Comparison of ENCODE assay signal across 16 mouse cellular contexts in genomic region chr2:19455857-19456482, GRCm38 (mm10). TPM values are rescaled to one million over a fixed set of nuclear protein-coding genes. Genes with fewer than 3 reads are reported as not detected.
DNase-seq lines count a peak whose midpoint lies in the region; ATAC-seq lines count a peak whose summit lies in the region.
"Had no signal": no experiment of that assay in that cellular context is flagged by ENCODE, and none has a peak within 500 bp of the region (broad histone marks: within the 10 kb centered on the region; RNA-seq: fewer than 3 reads in every experiment).

No protein-coding gene starts in this region.

- peaks cover 13% of the 10 kb centered on the region; the same call in 1 of the 2 replicates for H3K4me1 ChIP-seq in hindbrain, embryonic 15.5 days (replicated peaks)
- H3K4me1 ChIP-seq in hindbrain, embryonic 12.5 days = peaks cover 7% of the 10 kb centered on the region
- no peaks in the 10 kb centered on the region for H3K4me1 ChIP-seq in midbrain, embryonic 14.5 days (ENCODE audit: control insufficient read depth, insufficient read depth, low read length)
- 0 out of 2 replicates have a peak, but pooled peaks cover 7% of the 10 kb centered on the region for H3K4me1 ChIP-seq in midbrain, embryonic 15.5 days
- H3K4me1 ChIP-seq in forebrain, embryonic 13.5 days = peaks cover 28% of the 10 kb centered on the region
- H3K4me1 ChIP-seq: lung, embryonic 15.5 days had no signal

- no peak overlapping the region for H3K27ac ChIP-seq in hindbrain, embryonic 15.5 days (replicated peaks)
- no peak overlapping the region for H3K27ac ChIP-seq in hindbrain, embryonic 12.5 days
- no peak overlapping the region for H3K27ac ChIP-seq in midbrain, embryonic 14.5 days (replicated peaks; ENCODE audit: low read depth, low read length)
- H3K27ac ChIP-seq in midbrain, embryonic 15.5 days = no peak overlapping the region
- no peak overlapping the region for H3K27ac ChIP-seq in forebrain, embryonic 13.5 days
- H3K27ac ChIP-seq: lung, embryonic 15.5 days; neural tube, embryonic 12.5 days had no signal

- peaks cover 85% of the 10 kb centered on the region for H3K27me3 ChIP-seq in hindbrain, embryonic 15.5 days
- H3K27me3 ChIP-seq in hindbrain, embryonic 12.5 days = peaks cover 82% of the 10 kb centered on the region
- peaks cover 69% of the 10 kb centered on the region for H3K27me3 ChIP-seq in midbrain, embryonic 14.5 days (ENCODE audit: control insufficient read depth, insufficient read depth, low read length)
- peaks cover 74% of the 10 kb centered on the region for H3K27me3 ChIP-seq in midbrain, embryonic 15.5 days (replicated peaks)
- peaks cover 78% of the 10 kb centered on the region for H3K27me3 ChIP-seq in forebrain, embryonic 13.5 days

- H3K9me3 ChIP-seq in hindbrain, embryonic 15.5 days = no peaks in the 10 kb centered on the region
- no peaks in the 10 kb centered on the region for H3K9me3 ChIP-seq in hindbrain, embryonic 12.5 days (replicated peaks)
- no peaks in the 10 kb centered on the region for H3K9me3 ChIP-seq in midbrain, embryonic 14.5 days (ENCODE audit: control insufficient read depth, low read length)
- no peaks in the 10 kb centered on the region for H3K9me3 ChIP-seq in midbrain, embryonic 15.5 days
- H3K9me3 ChIP-seq in forebrain, embryonic 13.5 days (replicated peaks) = no peaks in the 10 kb centered on the region
- H3K9me3 ChIP-seq: G1E; lung, embryonic 15.5 days; neural tube, embryonic 12.5 days had no signal

- no peak overlapping the region for H3K4me3 ChIP-seq in hindbrain, embryonic 15.5 days
- H3K4me3 ChIP-seq in hindbrain, embryonic 12.5 days = no peak overlapping the region
- H3K4me3 ChIP-seq in midbrain, embryonic 14.5 days (replicated peaks; ENCODE audit: low read depth, low read length) = no peak overlapping the region
- H3K4me3 ChIP-seq in midbrain, embryonic 15.5 days = no peak overlapping the region
- H3K4me3 ChIP-seq in forebrain, embryonic 13.5 days = no peak overlapping the region
- H3K4me3 ChIP-seq: lung, embryonic 15.5 days; neural tube, embryonic 12.5 days had no signal

- WGBS in hindbrain, embryonic 15.5 days = 8% methylated on average over 10 of the region's 10 CpGs
- WGBS in hindbrain, embryonic 12.5 days = 12% methylated on average over 10 of the region's 10 CpGs
- 9% methylated on average over 10 of the region's 10 CpGs for WGBS in midbrain, embryonic 14.5 days
- 10% methylated on average over 10 of the region's 10 CpGs for WGBS in midbrain, embryonic 15.5 days
- WGBS in forebrain, embryonic 13.5 days = 4% methylated on average over 10 of the region's 10 CpGs

- H3K4me2 ChIP-seq in hindbrain, embryonic 15.5 days = no peak overlapping the region
- H3K4me2 ChIP-seq in hindbrain, embryonic 12.5 days (replicated peaks) = no peak overlapping the region
- no peak overlapping the region for H3K4me2 ChIP-seq in midbrain, embryonic 14.5 days (ENCODE audit: low read length)
- H3K4me2 ChIP-seq in midbrain, embryonic 15.5 days = no peak overlapping the region
- no peak overlapping the region for H3K4me2 ChIP-seq in forebrain, embryonic 13.5 days
- H3K4me2 ChIP-seq: lung, embryonic 15.5 days; neural tube, embryonic 12.5 days had no signal

- no peaks in the 10 kb centered on the region for H3K36me3 ChIP-seq in hindbrain, embryonic 15.5 days
- H3K36me3 ChIP-seq in hindbrain, embryonic 12.5 days = no peaks in the 10 kb centered on the region
- H3K36me3 ChIP-seq in midbrain, embryonic 14.5 days (ENCODE audit: control insufficient read depth, insufficient read depth, low read length) = no peaks in the 10 kb centered on the region
- no peaks in the 10 kb centered on the region for H3K36me3 ChIP-seq in midbrain, embryonic 15.5 days (replicated peaks)
- no peaks in the 10 kb centered on the region for H3K36me3 ChIP-seq in forebrain, embryonic 13.5 days (ENCODE audit: poor library complexity, severe bottlenecking)
- H3K36me3 ChIP-seq: G1E; lung, embryonic 15.5 days; neural tube, embryonic 12.5 days had no signal

- no peak overlapping the region for H3K9ac ChIP-seq in hindbrain, embryonic 15.5 days
- H3K9ac ChIP-seq in hindbrain, embryonic 12.5 days = no peak overlapping the region
- H3K9ac ChIP-seq in midbrain, embryonic 14.5 days (replicated peaks; ENCODE audit: low read length) = no peak overlapping the region
- H3K9ac ChIP-seq in midbrain, embryonic 15.5 days = no peak overlapping the region
- H3K9ac ChIP-seq in forebrain, embryonic 13.5 days = no peak overlapping the region
- H3K9ac ChIP-seq: lung, embryonic 15.5 days; neural tube, embryonic 12.5 days had no signal

- 0 out of 2 replicates have a peak, but pooled peaks have one; percentile 27 for ATAC-seq in hindbrain, embryonic 15.5 days (ENCODE audit: low FRiP score, low read depth)
- no peak for ATAC-seq in hindbrain, embryonic 12.5 days (ENCODE audit: low FRiP score)
- ATAC-seq in midbrain, embryonic 14.5 days (ENCODE audit: low FRiP score, low TSS enrichment) = no peak
- ATAC-seq in midbrain, embryonic 15.5 days (replicated peaks) = no peak
- peak; percentile 92 for ATAC-seq in forebrain, embryonic 13.5 days
- ATAC-seq: intestine, embryonic 16.5 days had no signal

- DNase-seq in midbrain, embryonic 14.5 days = peak; percentile 26
- peak; percentile 5 for DNase-seq in telencephalon, adult 2 months (ENCODE audit: low read depth, low spot score)
- no peak for DNase-seq in retina, postnatal 1 day
- DNase-seq: cerebellum, adult 18-20 months; heart, postnatal 14 days; kidney, postnatal 14 days had no signal

RNA-seq across cellular contexts. Expression of gene Ptf1a, which starts 10.5 kb away (rescaled TPM):
- polyA plus RNA-seq in hindbrain, embryonic 15.5 days (2015; fragmentation: Nextera tagmentation; extraction: Ambion mirVana) = 1.4 and 2.7 TPM in 2 replicates
- 6.3 and 7.1 TPM in 2 replicates for polyA plus RNA-seq in hindbrain, embryonic 12.5 days (2016; fragmentation: Nextera tagmentation; extraction: Ambion mirVana)
- polyA plus RNA-seq in midbrain, embryonic 14.5 days (2014; fragmentation: Nextera tagmentation; extraction: Ambion mirVana) = 0.64 and 2.1 TPM in 2 replicates
- polyA plus RNA-seq in midbrain, embryonic 15.5 days (2015; fragmentation: Nextera tagmentation; extraction: Ambion mirVana) = 0.26 and 0.49 TPM in 2 replicates
- polyA plus RNA-seq in forebrain, embryonic 13.5 days (2015; fragmentation: Nextera tagmentation; extraction: Ambion mirVana) = 0.24 and 0.36 TPM in 2 replicates
- polyA plus RNA-seq: G1E; liver, adult 2 months; lung, embryonic 15.5 days; urinary bladder, adult 2 months had no signal

Comparison
In these comparisons a context has a peak if more than half of its experiments do, and no peak if none do; other contexts are left out.
1. ATAC-seq: peak in hindbrain, embryonic 15.5 days (single experiment) and forebrain, embryonic 13.5 days (single experiment); none in hindbrain, embryonic 12.5 days (single experiment), midbrain, embryonic 14.5 days (single experiment) and midbrain, embryonic 15.5 days (single experiment).